Mouse (Mus musculus) midbrain, embryonic 15.5 days (tissue): ENCODE results near the gene Sorl1. TPM values are rescaled to one million over a fixed set of nuclear protein-coding genes. Genes with fewer than 3 reads are reported as not detected.

Source experiments
- ATAC-seq: fragments of 200-750 bp; cut with Nextera tagmentation; replicated peaks from 2 replicates; pipeline ENCODE4 v1.8.0; 2017; ENCODE audit warnings: moderate TSS enrichment
- H3K27ac ChIP-seq: fragments of 300-500 bp; sonication (generic); 2 replicates; pipeline ENCODE4 v1.5.1; 2015; ENCODE audit warnings: mild to moderate bottlenecking, inconsistent platforms
- H3K27me3 ChIP-seq: fragments of 300-500 bp; sonication (generic); replicated peaks from 2 replicates; pipeline ENCODE4 v1.6.1; 2015; ENCODE audit warnings: inconsistent platforms
- H3K36me3 ChIP-seq: fragments of 300-500 bp; sonication (generic); replicated peaks from 2 replicates; pipeline ENCODE4 v1.6.1; 2015; ENCODE audit warnings: inconsistent platforms
- H3K4me1 ChIP-seq: fragments of 300-500 bp; sonication (generic); 2 replicates; pipeline ENCODE4 v1.6.1; 2015; ENCODE audit warnings: inconsistent platforms
- H3K4me2 ChIP-seq: fragments of 300-500 bp; sonication (generic); 2 replicates; pipeline ENCODE4 v1.6.1; 2015; ENCODE audit warnings: inconsistent platforms, mild to moderate bottlenecking, moderate library complexity
- H3K4me3 ChIP-seq: fragments of 300-500 bp; sonication (generic); 2 replicates; pipeline ENCODE4 v1.5.1; 2015; ENCODE audit warnings: mild to moderate bottlenecking, inconsistent platforms
- H3K9ac ChIP-seq: fragments of 300-500 bp; sonication (generic); 2 replicates; pipeline ENCODE4 v1.6.1; 2015; ENCODE audit warnings: mild to moderate bottlenecking, inconsistent platforms
- H3K9me3 ChIP-seq: fragments of 300-500 bp; sonication (generic); 2 replicates; pipeline ENCODE4 v1.6.1; 2016; ENCODE audit warnings: inconsistent platforms
- WGBS: fragments of 180-500 bp; shearing (Covaris S2); methylation state at CpG from one replicate; pipeline ENCODE4 v1.1.7; 2015; ENCODE audit warnings: mixed read lengths; 5-methylcytosine and 5-hydroxymethylcytosine counted together
- polyA plus RNA-seq: library from polyadenylated mRNA; unstranded; fragments of >200 nt; fragmentation: Nextera tagmentation; extraction: Ambion mirVana; gene quantifications from 2 replicates; pipeline ENCODE4 v1.2.1, GENCODE M21; 2015

Sorl1 gene
- polyA plus RNA-seq, 1 experiment from 2014 or later: 10.1 TPM

DNA sequence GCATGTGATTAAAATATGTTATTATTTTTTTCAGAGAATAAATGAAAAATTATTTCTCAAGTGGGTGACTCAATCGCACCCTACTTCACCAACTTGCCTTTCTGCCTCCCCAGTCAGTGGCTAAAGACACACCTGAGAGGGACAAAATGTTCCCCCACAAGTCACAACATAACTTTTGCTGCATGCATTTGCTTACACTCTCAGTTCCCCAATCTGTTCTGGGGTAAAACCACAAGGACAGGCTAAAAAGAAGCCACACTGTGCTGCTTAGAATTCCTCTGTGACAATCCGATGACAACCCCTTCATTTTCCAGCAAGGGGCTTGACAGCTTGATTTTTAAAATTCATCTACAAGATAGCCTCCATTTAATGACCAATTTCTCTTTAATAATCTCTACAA is 22.4 kb upstream of the Sorl1 start:
- Histone ChIP-seq H3K4me3 (no peak overlapping the region), H3K9ac (no peak overlapping the region), H3K4me1 (0 out of 2 replicates have a peak, but pooled peaks cover 6% of the 10 kb centered on the region), H3K36me3 (no peaks in the 10 kb centered on the region), H3K27ac (no peak overlapping the region), H3K4me2 (no peak overlapping the region), H3K9me3 (no peaks in the 10 kb centered on the region), H3K27me3 (no peaks in the 10 kb centered on the region)
- WGBS: 79% methylated on average over 2 of the region's 2 CpGs
- ATAC-seq: no peak

DNA sequence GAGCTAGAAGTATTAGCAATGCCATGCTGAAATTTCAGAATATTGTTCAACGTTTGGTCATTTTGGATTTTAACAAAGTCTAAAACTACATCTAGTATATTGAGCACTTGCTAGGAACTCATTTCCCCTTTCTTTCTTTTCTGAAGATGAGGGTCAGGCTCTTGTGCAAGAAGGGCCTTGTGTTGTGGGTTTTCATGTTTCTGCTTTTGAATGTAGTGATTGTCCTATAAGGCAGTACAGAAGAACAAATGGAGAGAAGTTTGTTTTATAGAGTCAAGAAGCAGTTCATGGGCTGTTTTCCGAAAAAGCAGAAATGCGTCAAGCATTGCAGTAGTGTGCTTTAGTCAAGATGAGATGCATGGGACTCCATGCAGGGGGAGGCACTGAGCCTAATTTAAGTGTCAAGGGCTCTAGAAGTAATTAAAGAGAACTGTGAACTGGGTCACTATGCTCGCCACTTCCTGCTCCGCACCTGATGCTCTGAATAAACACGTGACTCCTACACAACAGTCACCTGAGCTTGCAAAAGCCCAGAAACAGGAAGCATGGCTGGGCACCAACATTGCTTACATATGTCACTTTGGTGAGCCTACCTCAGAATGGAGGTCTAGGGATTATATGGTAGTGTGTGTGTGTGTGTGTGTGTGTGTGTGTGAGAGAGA is 17.6 kb upstream of the Sorl1 start:
- 84% methylated on average over 6 of the region's 6 CpGs for WGBS
- Histone ChIP-seq H3K27ac (no peak overlapping the region), H3K9me3 (no peaks in the 10 kb centered on the region), H3K4me2 (no peak overlapping the region), H3K4me1 (0 out of 2 replicates have a peak, but pooled peaks cover 6% of the 10 kb centered on the region), H3K4me3 (no peak overlapping the region), H3K36me3 (no peaks in the 10 kb centered on the region), H3K9ac (no peak overlapping the region), H3K27me3 (no peaks in the 10 kb centered on the region)
- ATAC-seq: no peak

DNA sequence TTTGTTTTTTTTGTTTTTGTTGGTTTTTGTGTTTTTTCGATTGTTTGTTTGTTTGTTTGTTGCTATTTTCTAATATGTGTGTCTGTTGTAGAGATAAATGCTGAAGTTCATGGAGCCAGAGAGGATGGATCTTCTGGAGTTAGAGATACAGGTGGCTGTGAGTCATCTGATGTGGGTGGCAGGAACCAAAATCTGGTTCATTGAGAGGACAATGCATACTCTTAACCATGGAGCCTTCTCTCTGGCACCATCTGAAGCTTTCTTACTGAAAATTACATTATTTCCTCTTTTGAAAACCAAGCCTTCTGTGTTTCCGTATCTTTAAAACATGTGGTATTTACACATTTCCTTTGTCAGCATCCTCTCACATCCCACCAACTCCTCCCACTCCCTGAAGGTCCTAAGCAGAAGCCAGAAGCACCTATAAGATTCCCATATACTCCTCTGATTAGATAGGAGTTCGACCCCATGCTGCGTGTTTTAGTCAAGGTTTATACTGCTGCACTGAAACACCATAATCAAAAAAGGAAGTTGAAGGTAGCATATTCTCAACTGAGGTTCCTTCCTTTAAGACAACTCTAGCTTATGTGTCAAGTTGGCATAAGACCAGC is 14.3 kb upstream of the Sorl1 start:
- Histone ChIP-seq H3K9me3 (no peaks in the 10 kb centered on the region), H3K27me3 (no peaks in the 10 kb centered on the region), H3K4me2 (no peak overlapping the region), H3K27ac (no peak overlapping the region), H3K4me1 (0 out of 2 replicates have a peak, but pooled peaks cover 3% of the 10 kb centered on the region), H3K9ac (no peak overlapping the region), H3K4me3 (no peak overlapping the region), H3K36me3 (no peaks in the 10 kb centered on the region)
- WGBS: 93% methylated on average over 4 of the region's 4 CpGs
- no peak for ATAC-seq

- Histone ChIP-seq H3K4me2 (no peak overlapping the region), H3K9me3 (no peaks in the 10 kb centered on the region), H3K27ac (no peak overlapping the region), H3K36me3 (no peaks in the 10 kb centered on the region), H3K27me3 (no peaks in the 10 kb centered on the region), H3K9ac (no peak overlapping the region), H3K4me1 (no peaks in the 10 kb centered on the region), H3K4me3 (no peak overlapping the region)
- ATAC-seq: no peak
- WGBS: 81% methylated on average over 5 of the region's 5 CpGs
Measured at GRCm38 (mm10) chr9:42137578-42137977, 13.5 kb upstream of the Sorl1 start.

DNA sequence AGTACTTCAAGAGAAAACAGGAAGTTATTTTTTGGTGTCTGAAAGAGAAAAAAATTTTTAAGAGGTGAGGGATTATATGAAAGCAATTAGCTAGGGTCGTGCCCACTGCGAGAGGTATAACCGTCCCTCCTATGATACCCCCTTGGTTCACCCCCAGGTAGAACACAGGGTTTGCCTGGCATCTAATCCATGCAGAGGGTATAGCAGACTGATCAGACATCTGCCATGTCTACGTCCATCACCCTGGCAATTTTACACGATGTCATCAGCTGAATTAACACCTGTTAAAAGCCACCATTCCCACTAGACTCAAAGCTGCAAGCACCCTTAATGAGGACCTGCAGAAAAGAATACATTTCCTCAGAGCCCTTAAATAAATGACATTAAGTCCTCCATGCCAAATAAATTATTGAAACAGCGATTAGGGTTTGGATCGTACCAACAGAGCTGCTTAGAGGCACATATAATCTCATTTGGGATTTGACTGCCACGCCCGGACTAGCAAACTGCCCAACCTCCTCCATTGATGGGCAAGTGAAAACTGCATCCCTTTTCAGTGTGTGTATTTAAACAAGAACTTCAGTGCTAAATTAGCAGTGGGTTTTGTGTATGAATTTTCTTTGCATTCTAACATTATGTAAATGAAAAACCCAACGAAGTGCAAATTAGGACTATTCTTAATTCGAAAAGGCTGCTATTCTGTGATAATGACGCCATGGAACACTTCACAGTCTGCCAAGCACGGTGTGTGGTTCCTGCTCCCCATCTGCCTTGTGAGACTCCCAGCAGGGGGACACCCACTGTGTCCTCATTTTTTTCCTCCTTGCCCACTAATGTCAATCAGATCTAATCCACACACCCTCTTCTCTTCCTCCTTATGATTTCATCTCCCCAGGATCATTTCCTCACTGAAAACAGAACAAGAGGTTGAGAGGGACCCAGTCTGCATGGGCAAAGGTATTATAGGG is 7.0 kb upstream of the Sorl1 start:
- Histone ChIP-seq H3K27ac (no peak overlapping the region), H3K9me3 (no peaks in the 10 kb centered on the region), H3K4me2 (no peak overlapping the region), H3K9ac (no peak overlapping the region), H3K27me3 (no peaks in the 10 kb centered on the region), H3K4me1 (peaks cover 6% of the 10 kb centered on the region; the same call in 1 of the 2 replicates), H3K36me3 (no peaks in the 10 kb centered on the region), H3K4me3 (no peak overlapping the region)
- ATAC-seq: 0 out of 2 replicates have a peak, but pooled peaks have one; percentile 63
- 50% methylated on average over 13 of the region's 13 CpGs for WGBS

DNA sequence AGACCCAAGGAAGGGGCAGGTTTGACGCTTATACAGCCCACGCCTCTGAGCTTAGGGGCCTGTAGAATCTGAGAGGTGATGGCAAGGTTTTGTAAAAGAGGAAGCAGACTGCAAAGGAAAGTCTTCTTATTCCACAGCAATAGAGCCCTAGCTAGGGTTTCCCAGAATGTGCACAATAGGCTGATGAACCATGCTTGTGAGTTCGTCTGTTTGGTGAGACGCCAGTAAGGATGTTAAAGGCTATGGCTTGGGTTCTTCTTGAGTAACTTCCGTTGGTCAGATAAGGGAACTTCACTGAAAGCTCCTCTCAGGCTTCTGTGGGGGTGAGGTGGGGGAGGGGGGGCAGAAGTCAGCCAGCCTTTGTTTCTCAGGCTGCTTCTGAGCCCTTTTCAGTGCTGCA is 3.9 kb upstream of the Sorl1 start:
- ATAC-seq: no peak
- peaks cover 14% of the 10 kb centered on the region for H3K4me1 ChIP-seq
- WGBS: 72% methylated on average over 5 of the region's 5 CpGs

DNA sequence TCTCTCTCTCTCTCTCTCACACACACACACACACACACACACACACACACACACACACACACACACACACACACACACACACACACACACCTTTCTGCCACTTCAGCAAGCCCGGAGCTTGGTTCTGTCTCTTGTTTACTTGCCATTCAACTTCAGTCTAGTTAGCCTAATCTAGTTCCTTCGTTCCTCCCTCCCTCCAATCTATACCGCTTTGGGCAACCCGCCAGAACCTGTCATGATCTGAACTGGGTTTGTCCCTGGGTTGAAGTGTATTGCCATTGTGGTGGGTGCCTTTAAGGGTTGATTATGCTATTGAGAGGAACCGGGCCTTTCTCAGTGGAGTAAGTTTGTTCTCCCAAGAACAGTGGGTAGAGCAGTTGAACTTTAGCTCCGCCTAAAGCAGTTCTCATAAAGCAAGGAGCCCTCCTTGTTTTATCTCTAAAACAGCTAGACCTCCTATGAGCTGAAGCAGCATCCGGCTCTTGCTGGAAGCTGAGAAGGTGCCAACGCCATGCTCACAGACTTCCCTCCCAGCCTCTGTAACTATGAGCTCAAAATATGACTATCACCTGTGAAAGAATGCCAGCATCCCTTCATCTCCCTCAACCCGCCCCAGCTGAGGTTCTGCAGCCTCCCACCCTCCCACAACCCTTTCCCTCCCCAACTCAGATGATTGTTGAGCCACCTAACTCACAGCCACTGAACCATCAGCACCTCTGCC is 1.3 kb upstream of the Sorl1 start:
- no peaks in the 10 kb centered on the region for H3K9me3 ChIP-seq
- ATAC-seq: no peak
- H3K36me3 ChIP-seq: no peaks in the 10 kb centered on the region
- no peak overlapping the region for H3K9ac ChIP-seq
- no peak overlapping the region for H3K4me2 ChIP-seq
- 0 out of 2 replicates have a peak, but pooled peaks cover 3% of the 10 kb centered on the region for H3K27me3 ChIP-seq
- H3K4me3 ChIP-seq: no peak overlapping the region
- 81% methylated on average over 9 of the region's 9 CpGs for WGBS
- peaks cover 25% of the 10 kb centered on the region for H3K4me1 ChIP-seq
- H3K27ac ChIP-seq: no peak overlapping the region

More for the DNA sequence above, 3.9 kb upstream of the Sorl1 start:
- H3K27ac ChIP-seq: no peak overlapping the region
- H3K4me3 ChIP-seq: no peak overlapping the region
- H3K9me3 ChIP-seq: no peaks in the 10 kb centered on the region
- no peak overlapping the region for H3K4me2 ChIP-seq
- no peaks in the 10 kb centered on the region for H3K27me3 ChIP-seq
- H3K36me3 ChIP-seq: no peaks in the 10 kb centered on the region
- no peak overlapping the region for H3K9ac ChIP-seq

DNA sequence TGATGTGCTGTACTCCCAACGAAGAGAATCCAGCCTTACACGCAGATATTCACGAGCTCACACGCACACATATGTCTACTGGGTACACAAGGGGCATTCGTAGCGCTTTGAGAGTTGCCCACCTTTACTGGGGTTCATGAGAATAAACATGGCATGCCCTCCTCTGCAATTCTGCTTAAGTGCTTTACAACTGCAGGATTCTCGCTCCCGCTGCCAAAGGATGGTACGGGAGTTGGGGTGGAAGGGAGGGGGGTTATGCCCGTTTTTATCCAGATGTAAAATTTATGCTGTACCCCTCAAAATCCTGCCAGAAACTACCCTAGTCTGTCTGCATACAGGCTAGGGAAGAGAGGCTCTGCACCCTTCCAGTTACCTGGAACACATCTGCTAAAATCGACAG is 893 bp downstream of the Sorl1 start:
- H3K36me3 ChIP-seq: no peaks in the 10 kb centered on the region
- H3K4me3 ChIP-seq: peak overlapping the region; percentile 57
- WGBS: 25% methylated on average over 11 of the region's 11 CpGs
- H3K9me3 ChIP-seq: no peaks in the 10 kb centered on the region
- H3K27me3 ChIP-seq: 0 out of 2 replicates have a peak, but pooled peaks cover 3% of the 10 kb centered on the region
- H3K9ac ChIP-seq: peak overlapping the region; percentile 83
- H3K4me1 ChIP-seq: peaks cover 25% of the 10 kb centered on the region
- peak overlapping the region; percentile 60 for H3K27ac ChIP-seq
- peak; percentile 13; the same call in 1 of the 2 replicates for ATAC-seq
- H3K4me2 ChIP-seq: peak overlapping the region; percentile 86

DNA sequence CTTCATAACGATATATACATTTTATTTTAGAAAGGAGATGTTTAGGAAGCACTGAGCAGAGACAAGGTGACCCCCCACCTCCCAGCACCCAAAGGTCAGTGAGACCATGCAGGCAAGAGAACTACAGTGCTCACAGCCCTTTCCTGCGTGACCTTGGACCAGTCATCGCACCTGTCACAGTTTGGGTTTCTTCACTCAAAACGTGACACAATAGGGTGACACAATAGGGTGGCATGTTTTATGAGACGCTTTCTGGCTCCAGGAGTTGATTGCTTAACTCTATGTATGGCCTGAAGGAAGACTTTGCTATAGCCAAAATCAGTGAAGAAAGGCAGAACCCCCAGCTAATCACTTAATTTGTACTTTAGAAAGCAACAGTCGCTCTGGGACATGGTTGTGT is 1.7 kb downstream of the Sorl1 start:
- Histone ChIP-seq H3K4me1 (peaks cover 25% of the 10 kb centered on the region), H3K4me3 (peak overlapping the region; percentile 57)
- WGBS: 89% methylated on average over 6 of the region's 6 CpGs

DNA sequence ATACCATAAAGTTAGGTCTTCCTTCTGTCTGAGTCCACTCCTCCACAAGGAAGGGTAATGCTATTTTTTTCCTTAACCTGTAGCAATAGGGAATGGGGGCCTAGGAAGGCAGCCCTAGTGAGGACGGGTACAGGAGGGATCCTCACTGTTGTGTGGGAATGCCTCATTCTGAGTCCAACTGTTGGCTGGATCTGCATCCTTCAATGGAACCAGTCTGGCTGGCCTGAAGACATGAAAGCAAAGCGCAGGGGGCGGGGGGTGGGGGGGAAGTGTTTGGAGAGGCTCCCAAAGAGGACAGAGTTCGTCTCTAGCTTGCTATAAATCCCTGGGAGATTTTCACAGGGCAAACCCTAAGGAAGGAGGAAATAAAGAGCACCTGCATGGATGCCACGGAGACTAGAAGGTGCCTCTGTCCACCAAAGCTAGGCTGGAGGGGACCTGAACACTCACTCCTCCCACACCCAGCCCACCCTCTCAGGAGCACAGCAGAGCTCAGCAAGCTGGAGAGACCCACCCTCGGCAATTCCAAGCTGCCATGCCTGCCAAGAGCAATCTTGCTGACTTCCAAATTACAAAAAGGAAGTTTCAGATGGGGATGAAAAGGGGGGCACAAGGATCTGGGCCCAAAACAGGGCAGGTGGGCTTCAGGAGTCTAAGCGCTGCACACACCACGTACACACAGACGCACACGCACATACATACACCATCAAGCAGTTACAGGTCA is 2.3 kb downstream of the Sorl1 start:
- H3K27ac ChIP-seq: no peak overlapping the region
- no peak overlapping the region for H3K9ac ChIP-seq
- no peak for ATAC-seq
- no peaks in the 10 kb centered on the region for H3K36me3 ChIP-seq
- H3K4me2 ChIP-seq: peak overlapping the region; percentile 86
- H3K9me3 ChIP-seq: no peaks in the 10 kb centered on the region
- 0 out of 2 replicates have a peak, but pooled peaks cover 3% of the 10 kb centered on the region for H3K27me3 ChIP-seq
- 0 out of 2 replicates have a peak overlapping the region, but pooled peaks have one; percentile 57 for H3K4me3 ChIP-seq
- WGBS: 77% methylated on average over 10 of the region's 10 CpGs
- H3K4me1 ChIP-seq: peaks cover 25% of the 10 kb centered on the region

More for the DNA sequence above, 1.7 kb downstream of the Sorl1 start:
- Histone ChIP-seq H3K27me3 (0 out of 2 replicates have a peak, but pooled peaks cover 3% of the 10 kb centered on the region), H3K9ac (no peak overlapping the region), H3K36me3 (no peaks in the 10 kb centered on the region), H3K4me2 (peak overlapping the region; percentile 86), H3K9me3 (no peaks in the 10 kb centered on the region), H3K27ac (no peak overlapping the region)
- no peak for ATAC-seq
